Mouse (Mus musculus) cerebellum, adult (tissue): Measurements from ENCODE around the gene Inpp5k.
A peak's percentile ranks its signal among the peaks of the same experiment; 100 is the strongest.
"Not testable (repeated sequence)": the region's sequence is repeated elsewhere in the genome, so short reads cannot be mapped to it uniquely, and the experiment has no call there.

ENCODE experiments used
- ATAC-seq: cut with Nextera tagmentation; 2 replicates; pipeline ENCODE4 v1.9.2; 2017; ENCODE audit warnings: mild to moderate bottlenecking, moderate library complexity, mixed read lengths; ENCODE audit not compliant: insufficient number of reproducible peaks, low FRiP score, low TSS enrichment

Inpp5k gene

DNA sequence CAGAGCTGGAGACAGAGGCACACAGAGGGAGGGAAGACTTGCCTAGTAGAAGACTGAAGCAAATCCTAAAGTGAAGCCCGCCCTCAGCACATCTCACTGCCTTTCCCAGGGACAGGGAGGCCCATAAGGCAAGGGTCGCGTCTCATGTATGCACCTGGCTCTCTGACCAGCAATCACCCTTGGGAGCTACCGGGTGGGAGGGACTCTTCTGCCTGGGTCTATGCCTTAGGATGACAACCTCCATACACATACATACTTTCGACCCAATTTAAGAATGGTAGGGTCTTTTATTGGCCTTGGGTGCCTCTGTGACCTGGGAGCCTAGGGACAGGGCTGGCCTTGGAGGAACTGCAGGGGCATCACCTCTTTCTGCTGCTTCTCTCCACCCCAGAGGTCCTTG lies 42.6 kb downstream of the Inpp5k start:
- no peak for ATAC-seq

DNA sequence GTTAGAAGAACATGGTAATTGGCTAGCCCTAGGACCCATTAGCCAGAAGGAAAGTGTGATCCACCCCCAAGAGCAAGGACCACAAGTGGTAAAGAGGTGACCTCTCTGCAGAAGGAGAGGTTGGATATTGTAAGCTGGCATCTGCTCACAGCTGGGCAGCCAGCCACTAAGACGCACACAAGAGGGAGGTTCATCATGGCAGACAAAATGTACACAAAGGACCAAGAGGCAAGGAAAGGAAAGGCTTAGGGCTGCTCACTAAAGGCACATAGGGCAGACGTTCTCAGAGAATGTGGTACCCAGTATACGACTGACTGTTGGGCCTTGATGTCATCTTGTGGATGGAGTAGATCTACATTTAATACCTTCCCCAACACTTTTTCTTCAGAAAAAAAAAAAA lies 44.1 kb downstream of the Inpp5k start:
- no peak for ATAC-seq

DNA sequence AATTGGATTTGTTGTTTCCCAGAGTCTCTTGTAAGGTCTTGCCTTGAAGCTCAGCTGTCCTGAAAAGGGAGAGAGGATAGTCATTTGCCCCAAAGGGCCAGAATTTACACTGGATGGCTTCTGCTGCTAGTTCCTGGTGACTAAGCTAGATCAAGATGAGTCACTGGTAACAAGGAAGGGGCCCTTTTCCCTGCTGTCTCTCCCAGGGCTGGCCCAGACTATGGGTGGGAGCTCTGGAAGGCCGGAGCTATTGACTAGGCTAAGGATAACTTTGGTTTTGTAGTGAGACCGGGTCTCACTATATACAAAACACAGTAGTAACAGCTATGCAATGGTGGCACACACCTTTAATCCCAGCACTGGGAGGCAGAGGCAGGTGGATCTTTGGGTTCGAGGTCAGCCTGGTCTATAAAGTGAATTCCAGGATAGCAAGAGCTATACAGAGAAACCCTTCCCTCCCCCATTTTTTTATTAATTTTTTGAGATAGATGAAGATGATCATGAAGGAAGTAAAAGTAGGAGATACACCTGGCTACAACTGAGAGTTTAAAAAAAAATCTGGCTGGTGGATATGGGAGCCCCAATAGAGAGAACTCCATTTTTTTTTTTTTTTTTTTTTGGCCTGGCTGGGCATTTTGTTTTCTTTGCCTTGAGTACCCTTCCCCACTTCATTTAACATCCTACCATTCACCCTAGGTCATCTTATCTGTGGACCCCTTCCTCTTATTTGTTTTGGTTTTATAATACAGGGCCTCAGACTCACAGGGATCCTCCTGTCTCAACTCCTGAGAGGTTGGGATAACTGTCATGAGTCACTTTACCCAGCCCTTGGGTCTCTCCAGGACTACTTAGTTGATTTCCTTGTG lies 47.3 kb downstream of the Inpp5k start:
- ATAC-seq: no peak

DNA sequence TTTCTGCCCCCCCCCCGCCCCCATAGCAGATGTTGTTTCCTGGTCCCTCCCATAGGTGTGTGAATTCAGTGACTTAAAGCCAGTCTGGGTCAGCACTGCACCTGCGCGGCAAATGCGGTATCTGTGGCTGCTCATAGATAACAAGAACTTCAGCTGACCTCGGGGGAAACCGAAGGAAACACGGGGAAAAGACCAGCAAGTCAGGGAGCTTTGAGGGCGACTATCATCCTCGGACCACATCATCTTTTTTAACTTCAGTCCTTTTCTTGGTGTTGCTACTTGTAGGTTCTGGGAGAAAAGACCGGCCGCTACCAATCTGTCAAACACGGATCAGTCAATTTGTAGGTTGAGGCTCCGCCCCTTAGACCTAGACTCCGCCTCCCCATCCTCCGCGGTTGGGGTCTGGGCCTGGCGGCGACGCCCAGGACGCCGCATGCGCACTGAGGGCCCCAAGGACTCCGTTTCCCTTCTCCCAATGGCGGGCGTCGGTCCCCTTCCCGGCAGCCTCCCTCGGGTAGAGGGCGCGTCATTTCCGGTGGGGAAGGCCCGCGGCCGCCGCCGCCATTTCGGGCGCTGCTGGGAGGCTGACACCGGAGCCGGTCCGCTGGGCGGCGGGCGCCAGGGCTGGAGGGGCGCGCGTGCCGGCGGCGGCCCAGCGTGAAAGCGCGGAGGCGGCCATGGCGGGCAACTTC lies 48.1 kb downstream of the Inpp5k start, which contains the start of gene Crk:
Gene Crk (plus strand): TSS at position 513 of the 692 bp plus-strand sequence.
- peak; percentile 96 for ATAC-seq

DNA sequence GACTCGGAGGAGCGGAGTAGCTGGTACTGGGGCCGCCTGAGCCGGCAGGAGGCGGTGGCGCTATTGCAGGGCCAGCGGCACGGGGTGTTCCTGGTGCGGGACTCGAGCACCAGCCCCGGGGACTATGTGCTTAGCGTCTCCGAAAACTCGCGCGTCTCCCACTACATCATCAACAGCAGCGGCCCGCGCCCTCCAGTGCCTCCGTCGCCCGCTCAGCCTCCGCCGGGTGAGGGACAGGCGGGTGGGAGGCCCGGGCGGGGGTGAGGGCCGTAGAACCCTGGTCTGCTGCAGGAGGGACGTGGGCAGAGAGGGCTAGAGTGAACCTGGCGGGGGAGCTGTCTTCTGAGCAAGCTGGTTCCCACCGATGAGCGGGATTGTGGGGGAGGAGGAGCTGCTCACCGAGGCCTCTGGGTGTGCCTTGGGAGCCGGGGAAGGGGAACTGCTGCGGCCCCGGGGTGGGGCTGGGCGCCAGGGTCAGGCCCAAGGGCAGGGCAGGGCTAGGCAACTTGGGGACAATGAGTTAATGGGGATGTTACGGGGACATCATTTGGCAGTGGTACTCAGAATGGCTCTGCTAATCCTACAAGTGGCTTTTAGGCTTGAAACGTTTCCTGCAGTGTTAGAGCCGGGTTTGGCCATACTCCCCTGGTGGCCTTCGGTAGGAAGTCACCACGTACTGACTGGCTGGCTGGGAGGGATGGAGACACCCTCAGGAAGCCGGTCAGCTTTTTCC lies 48.8 kb downstream of the Inpp5k start:
- peak; percentile 63; the same call in 1 of the 2 replicates for ATAC-seq

DNA sequence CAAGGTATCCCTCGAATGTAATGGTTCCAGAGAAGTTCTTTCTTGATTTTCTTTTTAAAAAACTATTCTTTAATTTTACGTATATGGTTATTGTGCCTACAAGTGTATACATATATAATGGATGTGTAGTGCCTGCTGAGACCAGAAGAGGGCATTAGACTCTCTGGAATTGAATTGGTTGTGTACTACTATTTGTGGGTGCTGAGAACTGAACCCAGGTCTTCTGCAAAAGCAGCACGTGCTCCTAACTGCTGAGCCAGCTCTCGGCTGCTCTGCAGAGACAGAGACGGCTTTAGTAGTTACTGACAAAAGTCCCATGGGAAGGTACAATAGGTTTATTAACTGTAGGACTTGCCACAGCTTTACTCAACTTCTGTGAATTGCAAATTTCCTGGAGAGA lies 53.7 kb downstream of the Inpp5k start:
- no peak for ATAC-seq

DNA sequence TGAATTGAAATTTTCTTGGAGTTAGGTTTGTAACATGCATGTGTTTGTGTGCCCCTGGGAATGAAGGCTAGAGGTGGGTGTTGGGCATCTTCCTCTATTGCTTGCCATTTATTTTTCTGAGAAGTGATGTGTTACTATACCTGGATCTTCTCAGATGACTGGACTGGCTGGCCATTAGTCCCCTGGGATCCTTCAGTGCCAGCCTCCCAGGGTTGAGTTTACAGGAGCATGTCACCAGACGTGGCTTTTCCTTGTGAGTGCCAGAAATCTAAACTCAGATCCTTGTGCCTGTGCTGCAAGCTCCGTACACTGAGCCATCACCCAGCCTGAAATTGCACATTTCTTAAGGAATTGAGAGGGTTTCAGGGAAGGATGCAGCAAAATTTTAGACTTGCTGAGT lies 54.2 kb downstream of the Inpp5k start:
- no peak for ATAC-seq

DNA sequence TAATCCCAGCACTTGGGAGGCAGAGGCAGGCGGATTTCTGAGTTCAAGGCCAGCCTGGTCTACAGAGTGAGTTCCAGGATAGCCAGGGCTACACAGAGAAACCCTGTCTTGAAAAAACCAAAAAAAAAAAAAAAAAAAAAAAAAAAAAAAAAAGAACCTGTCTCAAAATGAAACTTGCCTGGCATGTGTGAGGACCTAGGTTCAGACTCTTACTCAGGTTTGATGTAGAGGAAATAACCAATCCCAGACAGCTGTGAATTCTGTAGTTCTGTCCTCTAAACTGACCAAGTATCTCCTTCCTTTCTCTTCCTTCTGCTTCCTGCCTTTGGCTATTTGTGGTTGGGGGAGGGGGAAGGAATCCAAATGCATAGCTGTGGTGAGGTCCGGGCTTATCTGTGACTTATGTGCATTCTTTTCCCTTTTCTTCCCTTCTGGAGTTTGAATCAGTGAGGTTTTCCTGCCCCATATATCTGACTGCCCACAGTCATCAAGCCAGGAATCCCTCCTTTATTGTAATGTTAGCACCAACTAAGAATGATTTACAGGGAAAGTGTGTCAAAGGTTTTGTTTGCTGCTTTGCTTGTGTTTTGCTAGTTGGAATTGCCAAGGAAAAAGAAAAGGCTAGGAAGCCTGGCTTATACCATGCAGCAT lies 56.7 kb downstream of the Inpp5k start:
- ATAC-seq: no peak

DNA sequence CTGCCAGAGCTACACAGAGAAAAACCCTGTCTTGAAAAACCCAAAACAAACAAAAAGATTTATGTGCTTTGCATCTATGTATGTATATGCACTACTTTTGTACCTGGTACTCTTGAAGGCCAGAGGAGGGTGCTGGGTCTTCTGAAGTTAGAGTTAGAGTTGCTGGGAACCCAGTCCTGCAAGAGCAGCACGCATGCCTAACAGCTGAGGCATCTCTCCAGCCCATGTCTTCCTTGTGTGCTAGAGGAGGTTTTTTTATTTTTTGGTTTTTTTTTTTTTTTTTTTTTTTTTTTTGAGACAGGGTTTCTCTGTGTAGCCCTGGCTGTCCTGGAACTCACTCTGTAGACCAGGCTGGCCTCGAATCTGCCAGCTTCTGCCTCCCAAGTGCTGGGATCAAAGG lies 57.3 kb downstream of the Inpp5k start:
- no peak for ATAC-seq

DNA sequence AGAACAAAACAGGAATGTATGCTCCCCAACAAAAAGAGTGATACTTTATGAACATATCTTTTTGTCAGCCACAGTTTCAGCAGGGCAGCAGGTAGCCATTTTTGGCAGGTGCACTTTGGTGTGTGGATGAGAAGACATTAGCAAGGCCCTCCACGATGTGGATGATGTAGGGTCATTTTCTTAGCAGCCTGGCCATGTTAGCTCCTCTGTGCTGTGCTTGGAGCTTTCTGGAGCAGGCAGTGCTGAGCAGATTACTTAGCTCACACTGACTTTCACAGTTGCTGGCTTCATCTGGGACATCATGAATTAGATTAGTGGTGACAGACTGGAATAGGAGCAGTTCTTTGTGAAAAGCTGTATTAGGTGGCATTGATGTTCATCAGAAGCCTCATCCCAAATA lies 59.2 kb downstream of the Inpp5k start:
- ATAC-seq: no peak

DNA sequence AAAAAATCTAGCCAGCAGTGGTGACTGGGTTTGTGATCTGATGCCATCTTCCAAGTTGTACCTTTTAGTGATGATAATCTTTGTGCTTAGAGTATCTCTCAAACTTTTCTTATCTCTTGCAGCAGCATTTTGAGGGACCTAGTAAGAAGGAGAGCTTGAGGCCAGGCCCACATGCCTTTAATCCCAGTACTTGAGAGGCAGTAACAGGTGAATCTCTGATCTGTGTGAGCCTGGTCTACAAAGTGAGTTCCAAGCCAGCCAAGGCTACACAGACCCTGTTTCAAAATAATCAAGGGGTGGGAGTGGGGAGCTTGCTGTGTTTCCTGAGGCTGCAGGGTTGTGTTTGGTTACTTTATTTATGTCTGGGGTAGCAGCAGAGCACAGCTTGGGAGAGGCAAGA lies 60.3 kb downstream of the Inpp5k start:
- ATAC-seq: no peak

DNA sequence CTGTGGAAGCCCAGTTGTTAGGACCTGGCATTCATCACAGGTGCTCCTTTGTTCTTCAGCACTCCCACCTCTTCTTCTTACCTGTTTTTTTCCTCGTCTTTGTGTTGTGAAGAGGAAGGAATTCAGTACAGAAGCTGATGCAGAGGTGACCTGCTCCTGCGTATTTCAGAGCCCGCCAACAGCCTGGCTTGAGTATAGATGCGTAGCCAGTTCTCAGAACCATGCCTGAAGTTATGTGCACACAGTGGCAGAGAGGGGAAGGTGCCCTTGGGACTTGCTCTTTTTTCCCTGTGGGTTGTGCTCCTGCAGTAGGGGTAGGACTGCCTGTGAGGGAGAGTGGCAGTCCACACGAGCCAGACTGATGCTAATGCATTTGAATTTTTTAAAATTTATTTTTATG lies 62.8 kb downstream of the Inpp5k start:
- ATAC-seq: no peak

DNA sequence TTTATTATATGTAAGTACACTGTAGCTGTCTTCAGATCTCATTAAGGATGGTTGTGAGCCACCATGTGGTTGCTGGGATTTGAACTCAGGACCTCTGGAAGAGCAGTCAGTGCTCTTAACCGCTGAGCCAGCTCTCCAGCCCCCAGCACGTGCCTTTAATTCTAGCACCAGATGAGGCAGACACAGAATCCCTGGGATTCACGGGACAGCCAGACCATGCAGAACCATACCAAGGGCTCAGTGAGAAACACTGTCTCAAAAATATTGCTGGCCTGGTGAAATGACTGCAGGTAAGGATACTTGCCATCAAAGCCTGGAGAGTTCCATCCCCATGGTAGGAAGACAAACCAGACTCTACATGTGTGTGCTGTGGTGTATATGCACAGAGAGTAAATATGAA lies 66.7 kb downstream of the Inpp5k start:
- ATAC-seq: not testable (repeated sequence)
